Mouse (Mus musculus) layer of hippocampus, postnatal 25 days (tissue): ENCODE results near the gene Foxn1. TPM values are rescaled to one million over a fixed set of nuclear protein-coding genes. Genes with fewer than 3 reads are reported as not detected.

Experiments
- DNase-seq, 2 experiments: peaks; one replicate each; pipeline ENCODE4 v3.0.0; 2022; ENCODE audit warnings: mixed read lengths in 2 of 2, low spot score in 1 of 2; ENCODE audit errors: extremely low spot score in 1 of 2
- total RNA-seq, 2 experiments: library from RNA; stranded (reverse); gene quantifications; 2 replicates each; pipeline ENCODE4 v1.2.3; 2021

The Foxn1 gene
- total RNA-seq, 2 experiments from 2014 or later, result not detected

DNA sequence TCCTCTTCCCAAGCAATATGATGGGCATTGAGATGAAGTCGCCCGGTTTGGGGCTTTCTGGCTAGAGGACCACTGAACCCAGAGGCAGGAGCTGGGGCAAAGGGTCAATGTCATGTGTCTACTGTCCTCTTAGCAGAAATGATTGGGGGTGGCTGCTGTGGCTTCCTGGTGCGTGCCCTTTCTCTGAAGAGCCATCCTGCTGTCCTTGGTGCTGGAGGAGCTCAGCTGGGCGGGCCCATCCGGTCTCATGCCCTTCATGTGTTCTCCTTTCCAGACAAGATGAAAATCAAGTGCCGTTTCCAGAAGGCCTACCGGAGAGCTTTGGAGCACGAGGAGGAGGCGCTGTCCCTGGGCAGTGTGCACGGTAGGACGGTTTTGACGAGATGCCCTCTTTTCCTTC lies 53.7 kb downstream of the Foxn1 start:
- DNase-seq, result no peak

DNA sequence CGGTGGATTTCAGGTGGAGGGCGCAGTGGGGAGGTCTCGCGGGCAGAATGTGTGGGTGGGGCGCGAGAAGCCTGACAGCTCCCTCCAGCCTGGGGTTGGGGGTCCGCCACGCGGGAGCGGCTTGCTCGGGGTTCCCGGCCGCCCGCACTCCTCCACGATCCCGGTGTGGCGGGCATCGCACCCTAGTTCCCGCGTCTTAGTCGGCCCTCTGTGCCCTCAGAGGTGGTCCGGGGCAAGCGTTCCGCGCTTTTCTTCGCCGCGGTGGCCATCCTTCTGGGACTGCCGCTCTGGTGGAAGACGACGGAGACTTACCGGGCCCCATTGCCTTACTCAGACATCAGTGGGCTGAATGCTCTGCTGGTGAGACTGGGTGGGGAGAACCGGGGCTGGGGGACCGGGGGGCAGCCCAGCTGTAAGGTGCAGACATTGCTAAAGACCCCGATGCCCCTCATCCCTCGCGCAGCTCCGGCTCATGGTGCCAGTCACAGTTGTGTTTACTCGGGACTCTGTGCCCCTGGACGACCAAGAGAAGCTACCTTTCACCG lies 57.8 kb downstream of the Foxn1 start:
- no peak for DNase-seq

DNA sequence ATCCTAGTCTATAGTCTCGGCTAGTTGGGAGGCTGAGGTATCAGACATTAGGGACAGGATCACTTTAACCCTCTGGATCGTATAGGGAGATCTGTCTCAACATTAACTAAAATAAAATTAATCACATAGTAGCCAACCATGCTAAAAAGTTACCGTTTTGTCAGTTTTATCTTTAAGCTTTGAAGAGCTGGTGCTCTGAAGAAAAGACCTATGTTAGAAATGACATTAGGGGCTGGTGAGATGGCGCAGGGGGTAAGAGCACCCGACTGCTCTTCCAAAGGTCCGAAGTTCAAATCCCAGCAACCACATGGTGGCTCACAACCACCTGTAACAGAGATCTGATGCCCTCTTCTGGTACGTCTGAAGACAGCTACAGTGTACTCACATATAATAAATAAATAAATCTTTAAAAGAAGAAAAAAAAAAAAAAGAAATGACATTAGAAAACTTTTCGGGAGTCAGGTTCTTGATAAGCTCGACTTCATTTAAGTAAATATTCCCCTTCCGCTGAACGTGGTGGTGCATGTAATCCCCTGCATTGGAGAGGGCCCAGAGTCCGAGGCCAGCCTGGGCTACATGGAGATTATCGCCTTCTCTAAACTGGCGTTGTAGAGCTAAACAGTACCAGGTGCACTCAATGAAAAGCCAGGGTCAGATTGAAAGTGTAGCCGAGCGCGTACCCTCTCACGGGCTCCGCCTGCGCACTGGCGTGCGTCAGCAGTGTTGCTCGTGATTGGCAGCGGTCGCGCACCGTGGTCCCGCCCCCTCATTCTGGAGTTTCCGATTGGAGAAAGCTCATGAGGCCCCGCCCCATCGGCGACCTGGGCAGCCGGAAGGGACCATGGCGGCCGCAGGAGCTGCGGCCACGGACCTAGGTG lies 58.5 kb downstream of the Foxn1 start, which contains the start of gene Pigs:
TSS of gene Pigs (plus strand) at position 782 of the 878 bp plus-strand sequence.
- peak; percentile 87 to 90 for DNase-seq

DNA sequence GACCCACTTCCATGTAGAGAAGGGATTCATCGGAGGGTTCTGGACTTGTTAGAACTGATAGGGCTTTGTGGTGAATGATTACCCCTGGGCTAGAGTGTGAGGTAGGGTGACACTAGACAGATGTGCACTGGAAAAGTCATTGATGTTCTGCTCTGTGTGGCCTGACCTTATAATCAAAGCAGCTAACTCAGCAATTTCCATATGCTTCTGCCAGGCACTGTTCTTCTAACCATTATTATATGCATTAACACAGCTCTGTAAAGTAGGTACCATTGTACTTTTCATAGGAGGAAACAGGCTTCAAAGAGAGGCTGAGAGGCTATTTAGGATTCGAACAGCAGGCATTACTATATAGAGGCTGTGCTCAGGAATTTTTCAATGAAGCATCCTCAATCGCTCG lies 59.1 kb downstream of the Foxn1 start:
- no peak for DNase-seq

DNA sequence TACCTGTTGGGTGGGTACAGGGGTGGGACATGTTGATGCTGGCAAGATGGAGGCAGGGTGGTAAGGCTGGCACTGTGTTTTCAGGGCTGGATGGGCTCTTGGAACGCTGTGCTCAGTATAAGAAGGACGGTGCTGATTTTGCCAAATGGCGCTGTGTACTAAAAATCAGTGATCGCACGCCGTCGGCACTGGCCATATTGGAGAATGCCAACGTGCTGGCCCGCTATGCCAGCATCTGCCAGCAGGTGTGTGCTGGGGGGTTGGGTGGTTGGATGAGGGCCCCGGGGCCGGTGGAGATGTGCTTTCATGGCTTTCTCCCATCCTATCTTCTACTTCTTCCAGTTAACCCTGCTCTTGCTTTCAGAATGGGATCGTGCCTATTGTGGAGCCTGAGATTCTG lies 61.4 kb downstream of the Foxn1 start:
- no peak for DNase-seq

DNA sequence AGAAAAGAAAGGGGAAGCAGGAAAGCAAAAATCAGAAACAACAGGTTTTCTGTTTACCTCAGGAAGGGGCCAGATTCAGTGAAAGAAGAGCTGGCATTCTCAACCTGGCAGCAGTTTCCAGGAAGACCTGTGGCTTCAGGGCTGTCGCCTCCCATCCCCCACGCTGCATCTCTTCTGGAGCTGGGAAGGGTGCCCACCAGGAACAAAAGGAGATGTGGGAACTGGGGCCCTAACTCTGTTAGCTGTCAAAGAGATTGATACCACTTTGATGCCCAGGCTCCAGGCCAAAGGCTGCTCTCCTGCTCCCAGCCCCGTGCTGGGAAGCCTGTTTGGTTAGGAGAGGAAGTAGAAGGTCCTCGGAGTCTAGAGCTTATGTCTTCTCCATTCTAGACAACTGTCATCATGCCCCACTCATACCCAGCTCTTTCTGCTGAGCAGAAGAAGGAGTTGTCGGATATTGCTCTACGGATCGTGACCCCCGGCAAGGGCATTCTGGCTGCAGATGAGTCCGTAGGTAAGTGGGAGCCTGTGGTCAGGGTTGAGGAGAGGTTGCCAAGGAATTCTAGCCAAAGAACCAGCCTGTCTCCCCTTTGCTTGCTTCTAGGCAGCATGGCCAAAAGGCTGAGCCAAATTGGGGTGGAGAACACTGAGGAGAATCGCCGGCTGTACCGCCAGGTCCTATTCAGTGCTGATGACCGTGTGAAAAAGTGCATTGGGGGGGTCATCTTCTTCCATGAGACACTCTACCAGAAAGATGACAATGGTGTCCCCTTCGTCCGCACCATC lies 62.2 kb downstream of the Foxn1 start:
- DNase-seq, result peak; percentile 17 to 51

DNA sequence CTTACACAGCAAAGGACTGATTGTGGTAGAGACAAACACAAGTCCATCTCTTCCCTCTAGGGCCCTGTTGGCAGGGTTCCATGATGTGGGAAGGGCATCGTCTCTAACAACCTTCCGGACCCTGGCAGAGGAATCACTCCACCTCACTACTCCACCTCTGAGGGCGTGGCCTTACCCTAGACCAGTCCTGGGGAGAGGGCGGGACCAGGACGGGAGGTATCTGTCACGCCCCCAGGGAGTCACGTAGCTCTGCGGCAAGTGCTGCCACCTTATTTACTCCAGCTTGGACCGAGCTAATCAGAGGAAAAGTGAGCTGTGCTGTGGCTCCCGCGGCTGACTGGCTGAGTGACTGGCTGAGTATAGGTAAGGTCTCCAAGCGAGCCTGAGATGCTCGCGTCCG lies 63.5 kb downstream of the Foxn1 start, which contains the start of gene Aldoc:
TSS of gene Aldoc (plus strand) at position 109 of the 400 bp plus-strand sequence.
- peak; percentile 32 to 51 for DNase-seq

DNA sequence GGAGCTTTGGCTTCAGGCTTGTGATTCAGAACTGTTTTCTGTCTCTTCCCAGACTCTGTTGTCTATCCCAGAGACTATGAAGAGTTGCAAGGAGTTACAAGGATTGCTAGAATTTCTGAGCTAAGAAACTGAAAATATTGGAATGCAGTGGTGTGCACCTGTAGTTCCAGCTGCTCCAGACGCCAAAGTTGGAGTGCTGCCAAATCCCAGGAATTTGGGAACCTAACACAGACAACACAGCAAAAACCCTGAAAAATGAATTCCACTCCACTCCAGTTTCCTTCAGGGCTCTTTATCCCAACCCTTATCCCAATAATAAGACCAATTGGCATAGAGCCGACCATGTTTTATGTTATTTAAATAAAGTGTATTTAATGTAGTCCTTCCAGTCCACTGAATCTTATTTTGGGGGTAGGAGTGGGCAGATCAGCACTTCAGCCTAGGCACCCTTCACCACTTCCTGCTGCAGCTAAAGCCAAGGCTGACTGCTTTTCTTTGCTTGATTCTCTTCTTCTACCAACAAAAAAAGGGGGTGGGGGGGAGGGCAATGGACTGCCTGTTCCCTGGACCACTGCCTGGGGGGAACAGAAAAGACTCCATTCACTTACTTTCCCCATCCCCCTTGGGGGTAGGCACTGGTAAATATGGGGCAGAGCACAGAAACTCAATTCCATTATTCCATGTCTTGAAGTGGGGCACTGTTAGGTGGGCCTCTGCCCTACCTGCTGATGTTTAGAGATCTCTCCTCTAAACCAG lies 64.1 kb downstream of the Foxn1 start:
- no peak for DNase-seq

DNA sequence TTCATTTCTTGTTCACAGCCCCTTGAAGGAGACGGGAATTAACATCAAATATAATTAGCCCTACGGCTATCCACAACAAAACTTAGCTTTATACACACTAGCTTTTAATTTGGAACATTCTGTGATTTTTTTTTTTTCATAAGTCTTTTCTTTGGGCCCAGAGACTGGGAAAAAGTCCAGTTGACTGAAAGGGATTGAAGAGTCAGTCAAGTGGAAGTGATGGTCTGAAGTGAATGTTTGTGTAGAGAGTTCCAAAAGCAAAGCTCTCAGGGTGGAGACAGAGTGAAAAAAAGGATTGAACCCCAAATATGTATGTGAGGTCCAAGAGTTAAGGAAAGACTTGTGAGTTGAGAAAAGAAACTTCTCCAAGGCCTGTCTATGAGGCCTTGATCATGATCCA lies 67.9 kb downstream of the Foxn1 start:
- DNase-seq, result no peak

DNA sequence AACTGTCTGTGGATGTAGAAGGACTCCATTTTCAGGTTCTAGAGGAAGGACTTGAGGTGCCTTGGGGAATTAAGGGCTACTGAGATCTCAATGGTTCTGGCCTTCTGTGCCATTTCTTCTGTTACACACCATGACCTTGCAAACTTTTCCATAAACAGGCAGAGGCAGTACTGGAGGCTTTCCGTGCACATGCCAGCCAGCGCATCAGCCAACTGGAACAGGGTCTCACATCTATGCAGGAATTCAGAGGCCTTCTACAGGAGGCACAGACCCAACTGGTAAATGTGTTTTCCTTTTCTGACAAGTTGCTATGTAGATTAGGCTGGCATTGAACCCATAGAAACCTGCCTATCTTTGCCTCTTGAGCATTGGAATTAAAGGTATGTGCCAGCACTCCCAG lies 72.7 kb downstream of the Foxn1 start:
- no peak for DNase-seq

DNA sequence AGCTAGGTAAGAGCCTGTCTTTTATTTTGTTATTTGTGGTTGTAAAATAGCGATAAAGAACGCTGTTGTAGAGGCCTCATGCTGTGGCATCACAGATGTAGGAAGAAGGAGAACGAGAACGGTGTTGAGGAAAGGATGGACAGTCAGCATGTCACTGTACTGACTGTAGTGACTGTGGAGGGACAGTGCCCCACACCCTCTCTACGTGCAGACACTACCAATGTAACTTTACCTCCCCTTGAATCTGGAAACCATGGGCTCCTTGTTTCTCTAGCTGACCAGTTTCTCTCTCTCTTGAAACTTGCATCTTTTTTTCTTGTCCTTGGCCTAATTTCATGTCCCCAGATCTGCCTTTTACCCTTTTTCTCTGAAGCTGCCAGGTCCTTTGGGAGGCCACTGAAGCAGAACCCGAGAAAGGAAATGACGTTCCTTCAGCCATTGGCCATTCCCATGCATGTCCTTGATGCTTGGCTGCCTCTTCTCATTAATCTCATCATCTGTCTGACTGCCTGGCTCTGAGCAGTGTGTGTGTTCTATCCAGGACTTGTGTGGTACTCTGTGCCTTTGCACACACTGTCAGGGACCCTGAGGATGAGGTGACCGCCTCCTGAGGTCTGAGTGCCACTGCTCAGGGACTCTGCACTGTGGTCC lies 75.4 kb downstream of the Foxn1 start:
- DNase-seq, result no peak

Other genes starting within 250 kb of the Foxn1 start
- gene Traf4, start 221.0 kb downstream of the Foxn1 start, total RNA-seq, result 10 to 100 TPM; 16.1 to 19.9 TPM
- 1 to 10 TPM; 3.1 to 3.3 TPM for gene Nek8, start 209.9 kb downstream of the Foxn1 start, total RNA-seq
- gene Tlcd1, start 209.8 kb downstream of the Foxn1 start, total RNA-seq, result 10 to 100 TPM; 23.8 to 29.7 TPM
- gene Rpl23a, start 203.0 kb downstream of the Foxn1 start, total RNA-seq, result 100 to 1,000 TPM; 678 to 771 TPM
- gene Rab34, start 198.1 kb downstream of the Foxn1 start, total RNA-seq, result 10 to 100 TPM; 26.1 to 37.3 TPM
- gene Proca1, start 193.2 kb downstream of the Foxn1 start, total RNA-seq, result 1 to 10 TPM; 5.0 to 5.4 TPM
- gene Sdf2, start 140.8 kb downstream of the Foxn1 start, total RNA-seq, result 10 to 100 TPM; 61.1 to 69.4 TPM
- 100 to 1,000 TPM; 110 to 123 TPM for gene Supt6, start 140.6 kb downstream of the Foxn1 start, total RNA-seq
- gene 2610507B11Rik, start 124.8 kb downstream of the Foxn1 start, total RNA-seq, result 100 to 1,000 TPM; 193 to 209 TPM
- gene BC030499, start 95.7 kb downstream of the Foxn1 start, total RNA-seq, result 1 to 10 TPM; 4.0 to 5.6 TPM
- 1 to 10 TPM; 4.2 to 4.6 TPM for gene Spag5, start 85.0 kb downstream of the Foxn1 start, total RNA-seq
- gene Aldoc, start 63.6 kb downstream of the Foxn1 start, total RNA-seq, result 100 to 1,000 TPM; 852 to 862 TPM
- gene Pigs, start 58.1 kb downstream of the Foxn1 start, total RNA-seq, result 10 to 100 TPM; 62.2 to 65.8 TPM
- gene Unc119, start 43.1 kb downstream of the Foxn1 start, total RNA-seq, result 10 to 100 TPM; 29.6 to 32.5 TPM
- gene Slc13a2, start 35.7 kb upstream of the Foxn1 start, total RNA-seq, result not detected
- 10 to 100 TPM; 10.6 to 11.2 TPM for gene Slc46a1, start 79.1 kb upstream of the Foxn1 start, total RNA-seq
- 10 to 100 TPM; 39.5 to 40.8 TPM for gene Sarm1, start 111.2 kb upstream of the Foxn1 start, total RNA-seq
- gene Vtn, start 112.5 kb upstream of the Foxn1 start, total RNA-seq, result 10 to 100 TPM; 57.9 to 64.0 TPM
- gene Sebox, start 116.9 kb upstream of the Foxn1 start, total RNA-seq, result 1 to 10 TPM; 5.0 to 5.5 TPM
- gene Tmem199, start 125.6 kb upstream of the Foxn1 start, total RNA-seq, result 10 to 100 TPM; 40.7 to 44.5 TPM
- gene Poldip2, start 125.6 kb upstream of the Foxn1 start, total RNA-seq, result 100 to 1,000 TPM; 122 TPM
- 10 to 100 TPM; 34.7 to 35.5 TPM for gene Tnfaip1, start 149.8 kb upstream of the Foxn1 start, total RNA-seq
- 10 to 100 TPM; 80.0 to 83.0 TPM for gene Ift20, start 149.8 kb upstream of the Foxn1 start, total RNA-seq
- 10 to 100 TPM; 14.4 to 15.5 TPM for gene Tmem97, start 164.2 kb upstream of the Foxn1 start, total RNA-seq